ENCODE assay signal across 33 mouse cellular contexts in genomic region chr3:145129356-145129755, GRCm38 (mm10). TPM values are rescaled to one million over a fixed set of nuclear protein-coding genes. Genes with fewer than 3 reads are reported as not detected.
"Had no signal": no experiment of that assay in that cellular context is flagged by ENCODE, and none has a peak within 500 bp of the region (broad histone marks: within the 10 kb centered on the region; RNA-seq: fewer than 3 reads in every experiment).

No protein-coding gene starts in this region.

- DNase-seq: left cerebral cortex, postnatal 4 days; liver; liver, embryonic 13.5 days; liver, postnatal 0 days; lung, adult 18-20 months; lung, adult 2 months; lung, embryonic 14.5 days; lung, postnatal 10 days; lung, postnatal 14 days; lung, postnatal 36 days; lung, postnatal 4 days; midbrain, embryonic 14.5 days had no signal

- H3K27me3 ChIP-seq: limb, embryonic 12.5 days; limb, embryonic 13.5 days; limb, embryonic 15.5 days; liver, embryonic 12.5 days; liver, embryonic 13.5 days; liver, embryonic 15.5 days; lung, embryonic 15.5 days; megakaryocyte, embryonic 14.5 days; midbrain, embryonic 12.5 days; midbrain, embryonic 13.5 days; midbrain, embryonic 15.5 days had no signal

- H3K4me2 ChIP-seq: limb, embryonic 12.5 days; limb, embryonic 13.5 days; limb, embryonic 15.5 days; liver, embryonic 11.5 days; liver, embryonic 12.5 days; liver, embryonic 13.5 days; liver, embryonic 15.5 days; lung, embryonic 14.5 days; lung, embryonic 15.5 days; midbrain, embryonic 11.5 days; midbrain, embryonic 12.5 days; midbrain, embryonic 13.5 days; midbrain, embryonic 15.5 days had no signal

- H3K4me1 ChIP-seq: limb, embryonic 10.5 days; limb, embryonic 12.5 days; limb, embryonic 13.5 days; limb, embryonic 15.5 days; liver, embryonic 12.5 days; liver, embryonic 13.5 days; liver, embryonic 15.5 days; lung, embryonic 15.5 days; megakaryocyte, embryonic 14.5 days; midbrain, embryonic 10.5 days; midbrain, embryonic 12.5 days; midbrain, embryonic 13.5 days; midbrain, embryonic 15.5 days had no signal

- H3K9me3 ChIP-seq: limb, embryonic 10.5 days; limb, embryonic 12.5 days; limb, embryonic 13.5 days; limb, embryonic 15.5 days; liver, embryonic 12.5 days; liver, embryonic 13.5 days; liver, embryonic 15.5 days; lung, embryonic 15.5 days; megakaryocyte, embryonic 14.5 days; midbrain, embryonic 10.5 days; midbrain, embryonic 12.5 days; midbrain, embryonic 13.5 days; midbrain, embryonic 15.5 days had no signal

- H3K27ac ChIP-seq: limb, embryonic 10.5 days; limb, embryonic 12.5 days; limb, embryonic 13.5 days; limb, embryonic 15.5 days; liver, embryonic 12.5 days; liver, embryonic 13.5 days; liver, embryonic 14.5 days; liver, embryonic 15.5 days; lung, embryonic 15.5 days; macrophage; midbrain, embryonic 10.5 days; midbrain, embryonic 12.5 days; midbrain, embryonic 13.5 days; midbrain, embryonic 15.5 days had no signal

- H3K4me3 ChIP-seq: limb, embryonic 10.5 days; limb, embryonic 12.5 days; limb, embryonic 13.5 days; limb, embryonic 15.5 days; liver, embryonic 12.5 days; liver, embryonic 13.5 days; liver, embryonic 15.5 days; lung, embryonic 15.5 days; megakaryocyte, embryonic 14.5 days; midbrain, embryonic 10.5 days; midbrain, embryonic 12.5 days; midbrain, embryonic 13.5 days; midbrain, embryonic 15.5 days; myocyte had no signal

- ATAC-seq: liver, embryonic 12.5 days; liver, postnatal 0 days; lung, postnatal 0 days; midbrain, embryonic 13.5 days; midbrain, embryonic 15.5 days; midbrain, embryonic 16.5 days had no signal

- H3K9ac ChIP-seq: limb, embryonic 12.5 days; limb, embryonic 13.5 days; limb, embryonic 15.5 days; liver, embryonic 12.5 days; liver, embryonic 13.5 days; liver, embryonic 14.5 days; liver, embryonic 15.5 days; liver, postnatal 0 days; lung, embryonic 14.5 days; lung, embryonic 15.5 days; midbrain, embryonic 12.5 days; midbrain, embryonic 13.5 days; midbrain, embryonic 15.5 days had no signal

RNA-seq across cellular contexts. Expression of gene Clca2, which starts 30.1 kb away (rescaled TPM):
- polyA plus RNA-seq: liver, adult 2 months; liver, embryonic 12.5 days; liver, embryonic 13.5 days; liver, embryonic 14.5 days; liver, embryonic 15.5 days; liver, embryonic 16.5 days; liver, postnatal 0 days; macrophage; midbrain, embryonic 13.5 days; midbrain, embryonic 14.5 days had no signal
